Mouse (Mus musculus): ENCODE measurements around the gene Pole4. TPM values are rescaled to one million over a fixed set of nuclear protein-coding genes. Genes with fewer than 3 reads are reported as not detected.
A peak's percentile ranks its signal among the peaks of the same experiment; 100 is the strongest.

Gene Pole4
- 61.9 and 64.7 TPM in 2 replicates for polyA plus RNA-seq (2012; ENCODE audit: insufficient read depth, insufficient read length, missing spikeins)

- no peak within 1 kb of the TSS for H3K27ac ChIP-seq (replicated peaks; ENCODE audit: low read depth, low read length)
- no peaks in the 10 kb centered on the region for H3K4me1 ChIP-seq (ENCODE audit: control insufficient read depth, insufficient read depth, insufficient read length, low read length)
- H3K4me3 ChIP-seq (ENCODE audit: insufficient read depth, low read depth, low read length): no peak within 1 kb of the TSS
Measured at GRCm38 (mm10) chr6:82705221-82705620, at the start of gene Pole4. Pole4 (minus strand) TSS chr6:82705365.

GRCm38 (mm10) chr6:82754769-82755168, 49.6 kb upstream of the Pole4 start:
- Histone ChIP-seq H3K4me3 (ENCODE audit: insufficient read depth, low read depth, low read length) (no peak overlapping the region), H3K4me1 (ENCODE audit: control insufficient read depth, insufficient read depth, insufficient read length, low read length) (peaks cover 26% of the 10 kb centered on the region), H3K27ac (replicated peaks; ENCODE audit: low read depth, low read length) (peak overlapping the region; percentile 49; the same call in 1 of the 2 replicates)

GRCm38 (mm10) chr6:82753638-82754361, 48.6 kb upstream of the Pole4 start:
- Histone ChIP-seq H3K4me3 (ENCODE audit: insufficient read depth, low read depth, low read length) (no peak overlapping the region), H3K4me1 (ENCODE audit: control insufficient read depth, insufficient read depth, insufficient read length, low read length) (peaks cover 23% of the 10 kb centered on the region), H3K27ac (replicated peaks; ENCODE audit: low read depth, low read length) (peak overlapping the region; percentile 75)

GRCm38 (mm10) chr6:82753061-82753460, 47.9 kb upstream of the Pole4 start:
- Histone ChIP-seq H3K4me1 (ENCODE audit: control insufficient read depth, insufficient read depth, insufficient read length, low read length) (peaks cover 21% of the 10 kb centered on the region), H3K27ac (replicated peaks; ENCODE audit: low read depth, low read length) (peak overlapping the region; percentile 75), H3K4me3 (ENCODE audit: insufficient read depth, low read depth, low read length) (no peak overlapping the region)

GRCm38 (mm10) chr6:82751791-82752190, 46.6 kb upstream of the Pole4 start:
- Histone ChIP-seq H3K27ac (replicated peaks; ENCODE audit: low read depth, low read length) (peak overlapping the region; percentile 44), H3K4me1 (ENCODE audit: control insufficient read depth, insufficient read depth, insufficient read length, low read length) (peaks cover 16% of the 10 kb centered on the region), H3K4me3 (ENCODE audit: insufficient read depth, low read depth, low read length) (no peak overlapping the region)

- Histone ChIP-seq H3K4me3 (ENCODE audit: insufficient read depth, low read depth, low read length) (no peak overlapping the region), H3K27ac (replicated peaks; ENCODE audit: low read depth, low read length) (peak overlapping the region; percentile 56), H3K4me1 (ENCODE audit: control insufficient read depth, insufficient read depth, insufficient read length, low read length) (peaks cover 15% of the 10 kb centered on the region)
Measured at GRCm38 (mm10) chr6:82751031-82751430, 45.9 kb upstream of the Pole4 start.

- H3K27ac ChIP-seq (replicated peaks; ENCODE audit: low read depth, low read length): 0 out of 2 replicates have a peak overlapping the region, but pooled peaks have one; percentile 6
- H3K4me3 ChIP-seq (ENCODE audit: insufficient read depth, low read depth, low read length): no peak overlapping the region
- H3K4me1 ChIP-seq (ENCODE audit: control insufficient read depth, insufficient read depth, insufficient read length, low read length): peaks cover 11% of the 10 kb centered on the region; the same call in 1 of the 2 replicates
Measured at GRCm38 (mm10) chr6:82750063-82750462, 44.9 kb upstream of the Pole4 start.

GRCm38 (mm10) chr6:82748106-82748672, 43.0 kb upstream of the Pole4 start:
- Histone ChIP-seq H3K4me3 (ENCODE audit: insufficient read depth, low read depth, low read length) (no peak overlapping the region), H3K27ac (replicated peaks; ENCODE audit: low read depth, low read length) (peak overlapping the region; percentile 37), H3K4me1 (ENCODE audit: control insufficient read depth, insufficient read depth, insufficient read length, low read length) (peaks cover 6% of the 10 kb centered on the region; the same call in 1 of the 2 replicates)

- no peak overlapping the region; the same call in 1 of the 2 replicates for H3K27ac ChIP-seq (replicated peaks; ENCODE audit: low read depth, low read length)
Measured at GRCm38 (mm10) chr6:82747085-82747484, 41.9 kb upstream of the Pole4 start.

GRCm38 (mm10) chr6:82744553-82744952, 39.4 kb upstream of the Pole4 start:
- Histone ChIP-seq H3K27ac (replicated peaks; ENCODE audit: low read depth, low read length) (no peak overlapping the region), H3K4me3 (ENCODE audit: insufficient read depth, low read depth, low read length) (no peak overlapping the region), H3K4me1 (ENCODE audit: control insufficient read depth, insufficient read depth, insufficient read length, low read length) (no peaks in the 10 kb centered on the region; the same call in 1 of the 2 replicates)

More at GRCm38 (mm10) chr6:82747085-82747484, 41.9 kb upstream of the Pole4 start:
- no peak overlapping the region for H3K4me3 ChIP-seq (ENCODE audit: insufficient read depth, low read depth, low read length)
- peaks cover 4% of the 10 kb centered on the region; the same call in 1 of the 2 replicates for H3K4me1 ChIP-seq (ENCODE audit: control insufficient read depth, insufficient read depth, insufficient read length, low read length)

- Histone ChIP-seq H3K4me3 (ENCODE audit: insufficient read depth, low read depth, low read length) (no peak overlapping the region), H3K4me1 (ENCODE audit: control insufficient read depth, insufficient read depth, insufficient read length, low read length) (no peaks in the 10 kb centered on the region), H3K27ac (replicated peaks; ENCODE audit: low read depth, low read length) (peak overlapping the region; percentile 83)
Measured at GRCm38 (mm10) chr6:82741518-82741880, 36.3 kb upstream of the Pole4 start.

- Histone ChIP-seq H3K27ac (replicated peaks; ENCODE audit: low read depth, low read length) (peak overlapping the region; percentile 83), H3K4me3 (ENCODE audit: insufficient read depth, low read depth, low read length) (no peak overlapping the region), H3K4me1 (ENCODE audit: control insufficient read depth, insufficient read depth, insufficient read length, low read length) (no peaks in the 10 kb centered on the region)
Measured at GRCm38 (mm10) chr6:82740868-82741517, 35.8 kb upstream of the Pole4 start.

GRCm38 (mm10) chr6:82740269-82740668, 35.1 kb upstream of the Pole4 start:
- Histone ChIP-seq H3K4me3 (ENCODE audit: insufficient read depth, low read depth, low read length) (no peak overlapping the region), H3K4me1 (ENCODE audit: control insufficient read depth, insufficient read depth, insufficient read length, low read length) (no peaks in the 10 kb centered on the region), H3K27ac (replicated peaks; ENCODE audit: low read depth, low read length) (peak overlapping the region; percentile 83)

GRCm38 (mm10) chr6:82737634-82738540, 32.7 kb upstream of the Pole4 start:
- H3K27ac ChIP-seq (replicated peaks; ENCODE audit: low read depth, low read length): no peak overlapping the region
- no peak overlapping the region for H3K4me3 ChIP-seq (ENCODE audit: insufficient read depth, low read depth, low read length)
- no peaks in the 10 kb centered on the region for H3K4me1 ChIP-seq (ENCODE audit: control insufficient read depth, insufficient read depth, insufficient read length, low read length)

Measured in brown adipose tissue, adult 24 weeks (tissue).